ENCODE assay signal across 24 mouse cellular contexts in genomic region chr17:31318906-31319767, GRCm38 (mm10). TPM values are rescaled to one million over a fixed set of nuclear protein-coding genes. Genes with fewer than 3 reads are reported as not detected.
DNase-seq lines count a peak whose midpoint lies in the region; ATAC-seq lines count a peak whose summit lies in the region.
"Had no signal": no experiment of that assay in that cellular context is flagged by ENCODE, and none has a peak within 500 bp of the region (broad histone marks: within the 10 kb centered on the region; RNA-seq: fewer than 3 reads in every experiment).

No protein-coding gene starts in this region.

- WGBS in kidney, embryonic 14.5 days = 89% methylated on average over 19 of the region's 19 CpGs
- 71% methylated on average over 19 of the region's 19 CpGs for WGBS in intestine, embryonic 16.5 days
- 80% methylated on average over 19 of the region's 19 CpGs for WGBS in stomach, embryonic 16.5 days

- no peaks in the 10 kb centered on the region for H3K9me3 ChIP-seq in kidney, embryonic 14.5 days (ENCODE audit: control insufficient read depth, low read length)
- H3K9me3 ChIP-seq in intestine, embryonic 16.5 days (ENCODE audit: control insufficient read depth, low read length) = no peaks in the 10 kb centered on the region
- no peaks in the 10 kb centered on the region for H3K9me3 ChIP-seq in stomach, embryonic 16.5 days (replicated peaks; ENCODE audit: control insufficient read depth, low read length)
- H3K9me3 ChIP-seq: embryonic facial prominence, embryonic 13.5 days; forebrain, embryonic 12.5 days; hindbrain, embryonic 12.5 days; midbrain, embryonic 13.5 days had no signal

- H3K36me3 ChIP-seq in kidney, embryonic 14.5 days (ENCODE audit: control insufficient read depth, insufficient read depth, low read length) = no peaks in the 10 kb centered on the region
- H3K36me3 ChIP-seq in intestine, embryonic 16.5 days (ENCODE audit: control insufficient read depth, insufficient read depth, low read length) = no peaks in the 10 kb centered on the region
- H3K36me3 ChIP-seq in stomach, embryonic 16.5 days (ENCODE audit: control insufficient read depth, insufficient read depth, low read length) = no peaks in the 10 kb centered on the region
- H3K36me3 ChIP-seq: embryonic facial prominence, embryonic 13.5 days had no signal

- H3K4me1 ChIP-seq in kidney, embryonic 14.5 days (ENCODE audit: control insufficient read depth, insufficient read depth, low read length) = peaks cover 3% of the 10 kb centered on the region; the same call in 1 of the 2 replicates
- peaks cover 46% of the 10 kb centered on the region for H3K4me1 ChIP-seq in intestine, embryonic 16.5 days (ENCODE audit: control insufficient read depth, insufficient read depth, low read length)
- peaks cover 28% of the 10 kb centered on the region for H3K4me1 ChIP-seq in stomach, embryonic 16.5 days (ENCODE audit: control insufficient read depth, insufficient read depth, low read length)
- H3K4me1 ChIP-seq: embryonic facial prominence, embryonic 13.5 days had no signal

- no peaks in the 10 kb centered on the region for H3K27me3 ChIP-seq in kidney, embryonic 14.5 days (ENCODE audit: control insufficient read depth, insufficient read depth, low read length)
- no peaks in the 10 kb centered on the region for H3K27me3 ChIP-seq in intestine, embryonic 16.5 days (replicated peaks; ENCODE audit: control insufficient read depth, insufficient read depth, low read length)
- H3K27me3 ChIP-seq in stomach, embryonic 16.5 days (ENCODE audit: control insufficient read depth, insufficient read depth, low read length) = no peaks in the 10 kb centered on the region
- H3K27me3 ChIP-seq: embryonic facial prominence, embryonic 13.5 days; forebrain, embryonic 12.5 days had no signal

- peak; percentile 60 for DNase-seq in kidney, adult 18-20 months
- DNase-seq in lung, adult 18-20 months = peak; percentile 55 to 75
- DNase-seq in lung, postnatal 14 days = no peak
- DNase-seq in layer of hippocampus, adult 18-20 months (ENCODE audit: low spot score in 2 of 2) = no peak
- DNase-seq in natural killer cell, adult 2 months (ENCODE audit: low spot score in 2 of 2) = no peak
- DNase-seq: adrenal gland, postnatal 14 days; cerebellum, adult 8-10 months; cerebellum, postnatal 36 days; embryo, embryonic 11 days; gastrocnemius, adult 2 months; layer of hippocampus, adult 9-11 months; right cerebral cortex, postnatal 14 days; thymus, adult 2 months had no signal

- no peak overlapping the region for H3K4me2 ChIP-seq in kidney, embryonic 14.5 days (replicated peaks; ENCODE audit: low read depth, low read length)
- H3K4me2 ChIP-seq in intestine, embryonic 16.5 days (ENCODE audit: low read depth, low read length) = no peak overlapping the region
- no peak overlapping the region for H3K4me2 ChIP-seq in stomach, embryonic 16.5 days (ENCODE audit: low read depth, low read length)
- H3K4me2 ChIP-seq: embryonic facial prominence, embryonic 13.5 days; forebrain, embryonic 12.5 days; hindbrain, embryonic 12.5 days; midbrain, embryonic 13.5 days had no signal

- no peak overlapping the region for H3K27ac ChIP-seq in kidney, embryonic 14.5 days (ENCODE audit: low read depth, low read length)
- peak overlapping the region; percentile 80 for H3K27ac ChIP-seq in intestine, embryonic 16.5 days (ENCODE audit: low read length)
- peak overlapping the region; percentile 70 for H3K27ac ChIP-seq in stomach, embryonic 16.5 days (ENCODE audit: low read length)
- H3K27ac ChIP-seq: embryonic facial prominence, embryonic 13.5 days; forebrain, embryonic 12.5 days; hindbrain, embryonic 12.5 days; left cerebral cortex, adult 2 months; midbrain, embryonic 13.5 days had no signal

- H3K9ac ChIP-seq in kidney, embryonic 14.5 days (ENCODE audit: low read depth, low read length) = no peak overlapping the region
- H3K9ac ChIP-seq in intestine, embryonic 16.5 days (ENCODE audit: low read depth, low read length) = 0 out of 2 replicates have a peak overlapping the region, but pooled peaks have one; percentile 13
- no peak overlapping the region for H3K9ac ChIP-seq in stomach, embryonic 16.5 days (ENCODE audit: low read length)
- H3K9ac ChIP-seq: embryonic facial prominence, embryonic 13.5 days; forebrain, embryonic 12.5 days; hindbrain, embryonic 12.5 days; midbrain, embryonic 13.5 days had no signal

- ATAC-seq in kidney, embryonic 14.5 days (ENCODE audit: low FRiP score, low TSS enrichment) = no peak
- peak; percentile 78 for ATAC-seq in intestine, embryonic 16.5 days
- ATAC-seq in stomach, embryonic 16.5 days (ENCODE audit: insufficient read depth, low FRiP score) = peak; percentile 42; the same call in 1 of the 2 replicates
- ATAC-seq: CD4-positive, CD25-positive, alpha-beta regulatory T cell, adult 4 months; midbrain, embryonic 13.5 days had no signal

- H3K4me3 ChIP-seq in kidney, embryonic 14.5 days (ENCODE audit: low read length) = no peak overlapping the region
- no peak overlapping the region for H3K4me3 ChIP-seq in intestine, embryonic 16.5 days (ENCODE audit: low read length)
- H3K4me3 ChIP-seq in stomach, embryonic 16.5 days (replicated peaks; ENCODE audit: low read length) = no peak overlapping the region
- H3K4me3 ChIP-seq: embryonic facial prominence, embryonic 13.5 days; erythroblast, embryonic 14.5 days; forebrain, embryonic 12.5 days; gastrocnemius, adult 2 months; hindbrain, embryonic 12.5 days; left cerebral cortex, adult 2 months; midbrain, embryonic 13.5 days had no signal

RNA-seq across cellular contexts. Expression of gene Slc37a1, which starts 32.5 kb away (rescaled TPM):
- polyA plus RNA-seq in kidney, embryonic 14.5 days (2014; fragmentation: Nextera tagmentation; extraction: Ambion mirVana) = 3.0 and 3.3 TPM in 2 replicates
- 21.1 and 21.5 TPM in 2 replicates for polyA plus RNA-seq in intestine, embryonic 16.5 days (2015; fragmentation: Nextera tagmentation; extraction: Ambion mirVana)
- polyA plus RNA-seq in stomach, embryonic 16.5 days (2015; fragmentation: Nextera tagmentation; extraction: Ambion mirVana) = 16.1 and 22.5 TPM in 2 replicates
- total RNA-seq in layer of hippocampus, adult 18-20 months (2021) = 1 to 10 TPM; 6.2 to 6.3 TPM

RNA-seq across cellular contexts. Expression of gene Rsph1, which starts 42.0 kb away (rescaled TPM):
- polyA plus RNA-seq in kidney, embryonic 14.5 days (2014; fragmentation: Nextera tagmentation; extraction: Ambion mirVana) = 1.2 and 1.6 TPM in 2 replicates
- polyA plus RNA-seq in intestine, embryonic 16.5 days (2015; fragmentation: Nextera tagmentation; extraction: Ambion mirVana) = 0.88 and 0.94 TPM in 2 replicates
- polyA plus RNA-seq in stomach, embryonic 16.5 days (2015; fragmentation: Nextera tagmentation; extraction: Ambion mirVana) = 1.5 and 2.5 TPM in 2 replicates
- 10 to 100 TPM; 15.4 to 16.7 TPM for total RNA-seq in layer of hippocampus, adult 18-20 months (2021)
- total RNA-seq: monocyte, adult 5-6 weeks had no signal
- polyA plus RNA-seq: erythroblast, embryonic 14.5 days had no signal

Comparison
In these comparisons a context has a peak if more than half of its experiments do, and no peak if none do; other contexts are left out.
1. DNase-seq: peak in kidney, adult 18-20 months (single experiment) and lung, adult 18-20 months (2 of 2); none in lung, postnatal 14 days (single experiment), layer of hippocampus, adult 18-20 months (0 of 2) and natural killer cell, adult 2 months (0 of 2).